Mouse (Mus musculus): ENCODE measurements around the gene Rps6ka3. TPM values are rescaled to one million over a fixed set of nuclear protein-coding genes. Genes with fewer than 3 reads are reported as not detected.

Rps6ka3 gene
- polyA plus RNA-seq (2012; rRNA removed): 3.5 and 3.9 TPM in 2 replicates

DNA sequence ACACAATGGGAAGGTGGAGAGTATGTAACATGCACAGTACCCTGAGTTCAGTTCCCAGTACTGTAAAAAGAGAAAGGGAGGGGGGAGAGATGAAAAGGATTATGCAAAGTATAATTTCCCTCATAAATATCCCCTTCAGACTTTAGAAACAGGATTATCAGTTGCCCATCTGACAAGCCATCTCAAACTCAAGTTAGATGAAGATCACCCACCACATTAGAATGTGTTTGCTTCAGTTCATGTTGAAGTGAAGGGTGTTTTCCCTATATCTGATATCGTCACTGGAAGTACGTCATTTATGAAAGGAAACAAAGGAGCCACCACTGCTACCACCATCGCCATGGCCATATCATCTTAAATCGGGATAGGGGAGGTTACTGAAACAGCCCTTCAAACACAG, at the start of gene Rps6ka3:
TSS of gene Rps6ka3 (plus strand) at position 301 of the 400 bp plus-strand sequence.

DNA sequence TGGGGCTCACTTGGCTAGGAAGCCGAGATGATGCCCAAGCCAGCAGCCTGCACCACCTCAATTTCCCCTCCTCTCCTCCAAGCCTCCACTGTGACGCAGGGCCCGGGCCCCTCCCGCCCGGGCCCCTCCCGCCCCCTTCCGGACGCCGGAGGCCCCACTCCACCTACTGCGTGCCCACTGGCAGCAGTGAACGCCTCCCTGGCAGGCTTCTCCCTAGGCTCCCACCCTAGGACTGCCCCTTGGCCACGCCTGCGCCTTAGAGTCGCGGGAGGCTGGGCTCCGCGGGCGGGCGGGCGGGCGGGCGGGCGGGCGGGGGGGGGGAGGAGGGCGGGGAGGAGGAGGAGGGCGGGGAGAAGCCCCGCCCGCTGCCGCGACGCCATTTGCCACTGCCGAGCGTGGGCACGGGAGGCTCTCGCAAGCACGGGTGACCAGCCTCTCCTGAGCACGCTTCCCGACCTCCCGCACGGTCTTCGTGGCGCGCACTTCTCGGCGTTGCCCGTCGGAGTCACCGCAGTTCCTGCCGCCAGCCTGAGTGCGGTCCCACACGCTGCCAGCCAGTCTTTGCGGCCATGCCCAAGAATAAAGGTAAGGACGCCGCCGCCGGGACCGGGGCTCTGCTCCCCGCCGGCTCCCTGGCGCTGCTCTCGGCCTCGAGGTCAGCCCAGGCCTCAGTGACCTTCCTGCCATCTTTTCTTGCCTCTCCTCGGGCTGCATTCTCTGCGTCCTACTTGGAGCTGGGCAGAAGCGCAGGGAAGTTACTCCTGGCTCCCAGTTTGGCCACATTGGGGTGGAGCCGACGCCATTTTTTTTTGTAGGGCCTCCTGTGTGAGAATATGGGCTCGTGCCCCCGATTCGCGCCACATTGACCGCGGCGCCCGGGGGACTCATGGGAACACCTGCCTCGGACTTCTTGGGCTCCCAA, 162.0 kb downstream of the Rps6ka3 start, which contains the start of gene Eif1ax:
TSS of gene Eif1ax (plus strand) at position 348 of the 922 bp plus-strand sequence.

GRCm38 (mm10) chrX:159414130-159414828, 204.2 kb downstream of the Rps6ka3 start, which contains the start of gene Map7d2:
Map7d2 (plus strand) TSS chrX:159414572.

Other genes with a start within 250 kb of the Rps6ka3 start
- 77.8 and 81.2 TPM in 2 replicates for gene Eif1ax, start 161.9 kb downstream of the Rps6ka3 start, polyA plus RNA-seq (2012; rRNA removed)
- 0.02 TPM in 1 of 2 replicates, not detected in the other for gene Map7d2, start 204.3 kb downstream of the Rps6ka3 start, polyA plus RNA-seq (2012; rRNA removed)

Data from stomach, adult 2 months (tissue).